In genomic region chr4:151448341-151448740, GRCm38 (mm10) we compare ENCODE assay signal across 25 mouse cellular contexts.
DNase-seq lines count a peak whose midpoint lies in the region; ATAC-seq and TF ChIP-seq lines count a peak whose summit lies in the region.
"Had no signal": no experiment of that assay in that cellular context is flagged by ENCODE, and none has a peak within 500 bp of the region (broad histone marks: within the 10 kb centered on the region; RNA-seq: fewer than 3 reads in every experiment).

No protein-coding gene starts in this region.

- H3K4me3 ChIP-seq in heart, adult 2 months, result no peak overlapping the region
- H3K4me3 ChIP-seq in intestine, embryonic 15.5 days (replicated peaks), result no peak overlapping the region
- H3K4me3 ChIP-seq: embryonic facial prominence, embryonic 15.5 days; gastrocnemius, adult 2 months; heart, embryonic 10.5 days; hindbrain, embryonic 15.5 days; left cerebral cortex, adult 2 months; liver, embryonic 13.5 days; midbrain, embryonic 13.5 days; neural tube, embryonic 12.5 days had no signal

- no peak for TF ChIP-seq POLR2A in heart, adult 2 months (IDR thresholded peaks at IDR 0.05; ENCODE audit: insufficient read depth, low read depth, low read length)

- H3K9me3 ChIP-seq in intestine, embryonic 15.5 days, result no peaks in the 10 kb centered on the region
- H3K9me3 ChIP-seq: embryonic facial prominence, embryonic 15.5 days; heart, embryonic 10.5 days; hindbrain, embryonic 15.5 days; liver, embryonic 13.5 days; midbrain, embryonic 13.5 days; neural tube, embryonic 12.5 days had no signal

- peak; percentile 62 to 71 for DNase-seq in cerebellum, postnatal 14 days
- DNase-seq in cerebellum, adult 11 months, result no peak
- DNase-seq in left cerebral cortex, adult 18-20 months (ENCODE audit: low spot score in 2 of 2), result peak; percentile 11 to 32
- no peak for DNase-seq in left cerebral cortex, adult 11 months (ENCODE audit: low spot score)
- peak; percentile 12 for DNase-seq in adipocyte (ENCODE audit: low spot score)
- DNase-seq in layer of hippocampus, adult 8-10 months (ENCODE audit: low spot score in 2 of 2), result peak; percentile 19 to 50
- no peak for DNase-seq in heart, adult 2 months
- DNase-seq: adrenal gland, postnatal 36 days; gastrocnemius, adult 2 months; kidney, adult 8-10 months; kidney, postnatal 14 days; liver, embryonic 13.5 days; lung, adult 2 months; lung, postnatal 14 days; retina, postnatal 1 day; spleen, adult 18-20 months; thymus, postnatal 36 days had no signal

- H3K9ac ChIP-seq in heart, adult 2 months (ENCODE audit: low read depth, low read length), result no peak overlapping the region
- H3K9ac ChIP-seq in intestine, embryonic 15.5 days, result no peak overlapping the region
- H3K9ac ChIP-seq: embryonic facial prominence, embryonic 15.5 days; hindbrain, embryonic 15.5 days; liver, embryonic 13.5 days; midbrain, embryonic 13.5 days; neural tube, embryonic 12.5 days had no signal

- no peak for ATAC-seq in intestine, embryonic 15.5 days
- ATAC-seq: forebrain, embryonic 14.5 days; midbrain, embryonic 13.5 days had no signal

- no peaks in the 10 kb centered on the region for H3K79me2 ChIP-seq in heart, adult 2 months (replicated peaks; ENCODE audit: control insufficient read depth, insufficient read depth, low read length)

- WGBS in heart, adult 2 months, result 69% methylated on average over 2 of the region's 2 CpGs
- WGBS in intestine, embryonic 15.5 days, result 87% methylated on average over 2 of the region's 2 CpGs

- no peaks in the 10 kb centered on the region for H3K27me3 ChIP-seq in heart, adult 2 months (ENCODE audit: control insufficient read depth, insufficient read depth, low read length)
- no peaks in the 10 kb centered on the region for H3K27me3 ChIP-seq in intestine, embryonic 15.5 days (replicated peaks)
- H3K27me3 ChIP-seq: hindbrain, embryonic 15.5 days; liver, embryonic 13.5 days; neural tube, embryonic 12.5 days had no signal

- TF ChIP-seq EP300 in heart, adult 2 months (IDR thresholded peaks at IDR 0.05; ENCODE audit: insufficient read depth, low read depth, low read length), result no peak

- intact Hi-C loops in heart, adult 2 months (cut with DNase I), result no loop called here

- H3K4me1 ChIP-seq in heart, adult 2 months (ENCODE audit: control insufficient read depth, insufficient read depth, low read length), result no peaks in the 10 kb centered on the region; the same call in 1 of the 2 replicates
- H3K4me1 ChIP-seq in intestine, embryonic 15.5 days (replicated peaks), result no peaks in the 10 kb centered on the region
- H3K4me1 ChIP-seq: liver, embryonic 13.5 days had no signal

- H3K4me2 ChIP-seq in intestine, embryonic 15.5 days (replicated peaks), result no peak overlapping the region
- H3K4me2 ChIP-seq: embryonic facial prominence, embryonic 15.5 days; hindbrain, embryonic 15.5 days; liver, embryonic 13.5 days; midbrain, embryonic 13.5 days; neural tube, embryonic 12.5 days had no signal

- no peaks in the 10 kb centered on the region for H3K36me3 ChIP-seq in heart, adult 2 months (ENCODE audit: control insufficient read depth, insufficient read depth, low read length)
- no peaks in the 10 kb centered on the region for H3K36me3 ChIP-seq in intestine, embryonic 15.5 days
- H3K36me3 ChIP-seq: embryonic facial prominence, embryonic 15.5 days; heart, embryonic 10.5 days; hindbrain, embryonic 15.5 days; liver, embryonic 13.5 days; midbrain, embryonic 13.5 days; neural tube, embryonic 12.5 days had no signal

- H3K27ac ChIP-seq in heart, adult 2 months, result no peak overlapping the region
- no peak overlapping the region for H3K27ac ChIP-seq in intestine, embryonic 15.5 days
- H3K27ac ChIP-seq: embryonic facial prominence, embryonic 15.5 days; gastrocnemius, adult 2 months; heart, embryonic 10.5 days; hindbrain, embryonic 15.5 days; left cerebral cortex, adult 2 months; liver, embryonic 13.5 days; midbrain, embryonic 13.5 days; neural tube, embryonic 12.5 days had no signal

- TF ChIP-seq CTCF in heart, adult 2 months (IDR thresholded peaks at IDR 0.05), result no peak

Comparison
In these comparisons a context has a peak if more than half of its experiments do, and no peak if none do; other contexts are left out.
1. DNase-seq: peak in cerebellum, postnatal 14 days (2 of 2), left cerebral cortex, adult 18-20 months (2 of 2), adipocyte (single experiment) and layer of hippocampus, adult 8-10 months (2 of 2); none in cerebellum, adult 11 months (single experiment), left cerebral cortex, adult 11 months (single experiment) and heart, adult 2 months (0 of 2).